9 mouse cellular contexts compared by ENCODE assay signal in the genomic region with DNA sequence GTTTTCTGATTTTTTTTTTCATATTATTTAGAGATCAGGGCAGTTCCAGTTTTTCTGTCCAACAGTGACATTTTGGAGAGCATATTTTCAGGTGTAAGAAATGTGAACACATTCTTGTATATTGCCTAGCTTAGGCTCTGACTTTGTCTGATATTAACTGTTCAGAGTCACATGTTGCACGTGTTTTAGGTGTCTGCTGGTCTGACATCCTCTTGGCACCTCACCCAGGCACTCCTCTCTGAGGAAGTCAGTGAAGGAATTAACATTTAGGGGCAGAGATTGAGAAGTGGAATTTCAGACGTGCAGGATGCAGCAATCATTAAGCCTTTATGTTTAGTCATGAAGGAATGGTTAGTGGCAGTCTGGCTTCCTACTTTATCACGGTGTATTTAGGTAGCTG. TPM values are rescaled to one million over a fixed set of nuclear protein-coding genes. Genes with fewer than 3 reads are reported as not detected.
DNase-seq lines count a peak whose midpoint lies in the region; ATAC-seq and TF ChIP-seq lines count a peak whose summit lies in the region.
"Had no signal": no experiment of that assay in that cellular context is flagged by ENCODE, and none has a peak within 500 bp of the region (broad histone marks: within the 10 kb centered on the region; RNA-seq: fewer than 3 reads in every experiment).

No protein-coding gene starts in this region.

- TF ChIP-seq CTCF in midbrain, postnatal 0 days (IDR thresholded peaks at IDR 0.05) = no peak

- no peak for DNase-seq in midbrain, embryonic 10.5 days (ENCODE audit: low spot score)
- no peak for DNase-seq in midbrain, postnatal 0 days (ENCODE audit: low spot score)
- no peak for DNase-seq in forebrain, embryonic 11.5 days (ENCODE audit: low spot score)
- no peak for DNase-seq in limb, embryonic 11.5 days (ENCODE audit: low spot score)
- no peak for DNase-seq in gastrocnemius, postnatal 14 days
- DNase-seq in cerebellum, adult 8-10 months = no peak
- no peak for DNase-seq in layer of hippocampus, postnatal 14 days (ENCODE audit: low spot score in 2 of 2)

- peaks cover 11% of the 10 kb centered on the region for H3K4me1 ChIP-seq in midbrain, embryonic 10.5 days
- H3K4me1 ChIP-seq in midbrain, postnatal 0 days (ENCODE audit: insufficient read depth, low read length) = peaks cover 5% of the 10 kb centered on the region; the same call in 1 of the 2 replicates
- H3K4me1 ChIP-seq in forebrain, embryonic 11.5 days (replicated peaks; ENCODE audit: control insufficient read depth, insufficient read depth, low read length) = 0 out of 2 replicates have a peak, but pooled peaks cover 2% of the 10 kb centered on the region
- peaks cover 3% of the 10 kb centered on the region; the same call in 1 of the 2 replicates for H3K4me1 ChIP-seq in limb, embryonic 11.5 days (ENCODE audit: control insufficient read depth, insufficient read depth, low read length)
- H3K4me1 ChIP-seq in stomach, embryonic 15.5 days = peaks cover 4% of the 10 kb centered on the region

- H3K4me3 ChIP-seq in midbrain, embryonic 10.5 days = peak overlapping the region; percentile 96
- no peak overlapping the region for H3K4me3 ChIP-seq in midbrain, postnatal 0 days (ENCODE audit: low read depth, low read length)
- H3K4me3 ChIP-seq in forebrain, embryonic 11.5 days (ENCODE audit: low read depth, low read length) = no peak overlapping the region
- no peak overlapping the region for H3K4me3 ChIP-seq in limb, embryonic 11.5 days (ENCODE audit: low read depth, low read length)
- H3K4me3 ChIP-seq in stomach, embryonic 15.5 days (replicated peaks) = no peak overlapping the region

- no peaks in the 10 kb centered on the region for H3K9me3 ChIP-seq in midbrain, embryonic 10.5 days (replicated peaks)
- no peaks in the 10 kb centered on the region for H3K9me3 ChIP-seq in midbrain, postnatal 0 days (ENCODE audit: low read length)
- no peaks in the 10 kb centered on the region for H3K9me3 ChIP-seq in forebrain, embryonic 11.5 days (ENCODE audit: control insufficient read depth, low read length)
- H3K9me3 ChIP-seq in limb, embryonic 11.5 days (ENCODE audit: control insufficient read depth, low read length) = no peaks in the 10 kb centered on the region
- no peaks in the 10 kb centered on the region for H3K9me3 ChIP-seq in stomach, embryonic 15.5 days

- 74% methylated on average over 3 of the region's 3 CpGs for WGBS in midbrain, embryonic 10.5 days
- WGBS in midbrain, postnatal 0 days = 60% methylated on average over 3 of the region's 3 CpGs
- WGBS in forebrain, embryonic 11.5 days = 64% methylated on average over 3 of the region's 3 CpGs
- 67% methylated on average over 3 of the region's 3 CpGs for WGBS in limb, embryonic 11.5 days
- 47% methylated on average over 3 of the region's 3 CpGs for WGBS in stomach, embryonic 15.5 days

- peaks cover 31% of the 10 kb centered on the region for H3K36me3 ChIP-seq in midbrain, embryonic 10.5 days
- H3K36me3 ChIP-seq in midbrain, postnatal 0 days (ENCODE audit: insufficient read depth, low read length) = peaks cover 7% of the 10 kb centered on the region
- H3K36me3 ChIP-seq in forebrain, embryonic 11.5 days (ENCODE audit: control insufficient read depth, insufficient read depth, low read length) = no peaks in the 10 kb centered on the region; the same call in 1 of the 2 replicates
- H3K36me3 ChIP-seq in limb, embryonic 11.5 days (ENCODE audit: control insufficient read depth, insufficient read depth, low read length) = no peaks in the 10 kb centered on the region
- H3K36me3 ChIP-seq in stomach, embryonic 15.5 days = peaks cover 6% of the 10 kb centered on the region

- intact Hi-C loops in gastrocnemius, postnatal 14 days (cut with DNase I; ENCODE audit: low total_unique reads) = no loop called here

- H3K9ac ChIP-seq in midbrain, postnatal 0 days (replicated peaks; ENCODE audit: low read length, poor library complexity, severe bottlenecking) = no peak overlapping the region
- no peak overlapping the region for H3K9ac ChIP-seq in forebrain, embryonic 11.5 days (ENCODE audit: low read length)
- H3K9ac ChIP-seq in limb, embryonic 11.5 days (ENCODE audit: low read length) = no peak overlapping the region
- no peak overlapping the region for H3K9ac ChIP-seq in stomach, embryonic 15.5 days

- H3K4me2 ChIP-seq in midbrain, postnatal 0 days (ENCODE audit: low read depth, low read length, poor library complexity, severe bottlenecking) = no peak overlapping the region
- peak overlapping the region; percentile 49; the same call in 1 of the 2 replicates for H3K4me2 ChIP-seq in forebrain, embryonic 11.5 days (ENCODE audit: low read depth, low read length, severe bottlenecking)
- peak overlapping the region; percentile 50; the same call in 1 of the 2 replicates for H3K4me2 ChIP-seq in limb, embryonic 11.5 days (ENCODE audit: low read depth, severe bottlenecking)
- peak overlapping the region; percentile 62 for H3K4me2 ChIP-seq in stomach, embryonic 15.5 days

- no peak overlapping the region for H3K27ac ChIP-seq in midbrain, embryonic 10.5 days (replicated peaks)
- H3K27ac ChIP-seq in midbrain, postnatal 0 days (ENCODE audit: low read depth, low read length) = no peak overlapping the region
- no peak overlapping the region for H3K27ac ChIP-seq in forebrain, embryonic 11.5 days (ENCODE audit: low read depth, low read length)
- no peak overlapping the region for H3K27ac ChIP-seq in limb, embryonic 11.5 days (replicated peaks; ENCODE audit: low read depth, low read length)
- no peak overlapping the region for H3K27ac ChIP-seq in stomach, embryonic 15.5 days

- ATAC-seq in midbrain, postnatal 0 days (ENCODE audit: low FRiP score) = no peak
- ATAC-seq in forebrain, embryonic 11.5 days (replicated peaks; ENCODE audit: low FRiP score) = no peak
- no peak for ATAC-seq in limb, embryonic 11.5 days (ENCODE audit: insufficient number of reproducible peaks, low FRiP score, low TSS enrichment, low read depth)
- ATAC-seq in stomach, embryonic 15.5 days (ENCODE audit: insufficient read depth, low FRiP score, low read depth) = no peak
- ATAC-seq: lung, postnatal 0 days had no signal

- H3K27me3 ChIP-seq in midbrain, embryonic 10.5 days (ENCODE audit: low read depth, poor library complexity, severe bottlenecking) = no peaks in the 10 kb centered on the region
- no peaks in the 10 kb centered on the region for H3K27me3 ChIP-seq in midbrain, postnatal 0 days (ENCODE audit: insufficient read depth, low read length)
- H3K27me3 ChIP-seq in forebrain, embryonic 11.5 days (ENCODE audit: control insufficient read depth, insufficient read depth, low read length) = no peaks in the 10 kb centered on the region
- no peaks in the 10 kb centered on the region for H3K27me3 ChIP-seq in limb, embryonic 11.5 days (ENCODE audit: control insufficient read depth, insufficient read depth, low read length)
- no peaks in the 10 kb centered on the region for H3K27me3 ChIP-seq in stomach, embryonic 15.5 days (replicated peaks)

RNA-seq across cellular contexts. Expression of a gene that starts 22.8 kb away (rescaled TPM):
- 72.4 and 75.5 TPM in 2 replicates for polyA plus RNA-seq in midbrain, embryonic 10.5 days (2016; fragmentation: Nextera tagmentation; extraction: Ambion mirVana)
- 48.1 and 62.8 TPM in 2 replicates for total RNA-seq in midbrain, postnatal 0 days (2014; rRNA removed)
- polyA plus RNA-seq in midbrain, postnatal 0 days (2015; fragmentation: Nextera tagmentation; extraction: Ambion mirVana) = 34.4 and 36.7 TPM in 2 replicates
- polyA plus RNA-seq in forebrain, embryonic 11.5 days (2014; fragmentation: Nextera tagmentation; extraction: Ambion mirVana) = 64.5 and 66.4 TPM in 2 replicates
- polyA plus RNA-seq in limb, embryonic 11.5 days (2014; fragmentation: Nextera tagmentation; extraction: Ambion mirVana) = 66.4 and 68.0 TPM in 2 replicates
- 40.8 and 41.7 TPM in 2 replicates for polyA plus RNA-seq in stomach, embryonic 15.5 days (2015; fragmentation: Nextera tagmentation; extraction: Ambion mirVana)
- total RNA-seq in gastrocnemius, postnatal 14 days (2021) = 1 to 10 TPM; 7.4 to 9.0 TPM
- 10 to 100 TPM; 15.7 to 23.5 TPM for total RNA-seq in layer of hippocampus, postnatal 14 days (2021)

RNA-seq across cellular contexts. Expression of a gene that starts 23.0 kb away (rescaled TPM):
- 16.6 and 16.8 TPM in 2 replicates for polyA plus RNA-seq in midbrain, embryonic 10.5 days (2016; fragmentation: Nextera tagmentation; extraction: Ambion mirVana)
- total RNA-seq in midbrain, postnatal 0 days (2014; rRNA removed) = 18.4 and 21.7 TPM in 2 replicates
- polyA plus RNA-seq in midbrain, postnatal 0 days (2015; fragmentation: Nextera tagmentation; extraction: Ambion mirVana) = 10.6 and 11.0 TPM in 2 replicates
- 17.7 and 19.6 TPM in 2 replicates for polyA plus RNA-seq in forebrain, embryonic 11.5 days (2014; fragmentation: Nextera tagmentation; extraction: Ambion mirVana)
- polyA plus RNA-seq in limb, embryonic 11.5 days (2014; fragmentation: Nextera tagmentation; extraction: Ambion mirVana) = 15.9 and 19.6 TPM in 2 replicates
- polyA plus RNA-seq in stomach, embryonic 15.5 days (2015; fragmentation: Nextera tagmentation; extraction: Ambion mirVana) = 15.1 and 17.1 TPM in 2 replicates
- 1 to 10 TPM; 6.5 TPM for total RNA-seq in gastrocnemius, postnatal 14 days (2021)
- total RNA-seq in layer of hippocampus, postnatal 14 days (2021) = 10 to 100 TPM; 20.1 to 23.6 TPM

RNA-seq across cellular contexts. Expression of a gene that starts 58.7 kb away (rescaled TPM):
- polyA plus RNA-seq in midbrain, embryonic 10.5 days (2016; fragmentation: Nextera tagmentation; extraction: Ambion mirVana) = 59.9 and 65.0 TPM in 2 replicates
- 136 and 164 TPM in 2 replicates for total RNA-seq in midbrain, postnatal 0 days (2014; rRNA removed)
- 77.7 and 82.5 TPM in 2 replicates for polyA plus RNA-seq in midbrain, postnatal 0 days (2015; fragmentation: Nextera tagmentation; extraction: Ambion mirVana)
- 68.0 and 70.9 TPM in 2 replicates for polyA plus RNA-seq in forebrain, embryonic 11.5 days (2014; fragmentation: Nextera tagmentation; extraction: Ambion mirVana)
- 54.4 and 61.4 TPM in 2 replicates for polyA plus RNA-seq in limb, embryonic 11.5 days (2014; fragmentation: Nextera tagmentation; extraction: Ambion mirVana)
- polyA plus RNA-seq in stomach, embryonic 15.5 days (2015; fragmentation: Nextera tagmentation; extraction: Ambion mirVana) = 69.8 and 74.4 TPM in 2 replicates
- total RNA-seq in gastrocnemius, postnatal 14 days (2021) = 10 to 100 TPM; 47.1 to 49.2 TPM
- 100 to 1,000 TPM; 474 to 483 TPM for total RNA-seq in layer of hippocampus, postnatal 14 days (2021)
